Mouse (Mus musculus) ES-Bruce4 (cell line): Measurements from ENCODE around the gene Mak.

Experiments used
- CTCF ChIP-seq: IDR thresholded peaks from one replicate; pipeline ENCODE4 v1.8.1; 2011; ENCODE audit warnings: low read depth, low read length
- EP300 ChIP-seq: IDR thresholded peaks from 2 replicates; pipeline ENCODE4 v1.6.1; 2011; ENCODE audit warnings: low read depth, low read length; ENCODE audit not compliant: insufficient read depth
- POLR2A ChIP-seq: IDR thresholded peaks from one replicate; pipeline ENCODE4 v1.8.1; 2011; ENCODE audit warnings: low read length; ENCODE audit not compliant: insufficient read depth

DNA sequence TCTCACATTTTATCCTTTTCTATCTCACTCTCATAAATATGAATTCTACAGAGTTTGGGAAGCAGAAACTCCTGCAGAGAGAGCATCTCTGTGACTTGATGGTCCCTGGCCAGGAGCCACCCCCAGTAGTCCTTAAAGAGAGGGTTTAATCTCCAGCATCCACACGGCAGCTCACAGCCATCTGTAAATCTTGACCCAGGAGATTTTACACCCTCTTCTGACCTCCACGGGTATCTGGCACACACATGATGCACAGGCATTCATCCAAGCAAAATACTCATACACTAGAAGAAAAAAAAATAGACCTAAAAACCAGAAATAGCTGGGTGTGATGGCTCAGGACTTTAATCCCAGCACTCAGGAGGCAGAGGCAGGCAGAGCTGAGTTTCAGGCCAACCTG, 91.1 kb downstream of the Mak start:
- no peak for TF ChIP-seq CTCF
- TF ChIP-seq POLR2A = no peak
- no peak for TF ChIP-seq EP300
